Mouse (Mus musculus): ENCODE data around the gene Gmpr. TPM values are rescaled to one million over a fixed set of nuclear protein-coding genes. Genes with fewer than 3 reads are reported as not detected.

The Gmpr gene
- polyA plus RNA-seq, 1 experiment from 2014 or later, result 40.7 TPM

DNA sequence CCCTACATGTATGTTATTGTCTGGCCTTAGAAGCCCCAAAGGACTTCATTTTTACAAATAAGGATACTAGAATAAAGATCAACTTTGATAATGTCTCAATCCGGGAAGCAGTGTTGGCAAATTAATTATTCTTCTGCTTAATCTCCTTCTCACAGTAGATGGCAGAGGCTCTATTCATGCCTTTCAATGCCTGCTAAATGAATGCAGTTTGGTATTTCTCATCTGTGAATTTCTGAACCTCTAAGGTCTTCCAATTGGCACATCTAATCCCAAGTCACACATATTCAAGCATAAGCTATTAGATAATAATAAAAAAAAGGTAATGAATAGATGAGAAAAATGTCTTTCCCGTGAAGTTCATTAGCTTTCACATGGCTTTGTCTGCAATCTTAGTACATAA is 92.6 kb downstream of the Gmpr start:
- Histone ChIP-seq H3K27ac (ENCODE audit: low read depth, low read length) (0 out of 2 replicates have a peak overlapping the region, but pooled peaks have one; percentile 12), H3K9ac (ENCODE audit: low read depth, low read length) (no peak overlapping the region), H3K4me1 (ENCODE audit: control insufficient read depth, insufficient read depth, low read depth, low read length) (peaks cover 6% of the 10 kb centered on the region), H3K4me2 (ENCODE audit: low read length) (no peak overlapping the region), H3K27me3 (replicated peaks; ENCODE audit: control insufficient read depth, insufficient read depth, low read length) (no peaks in the 10 kb centered on the region), H3K4me3 (ENCODE audit: low read length) (no peak overlapping the region), H3K36me3 (ENCODE audit: control insufficient read depth, insufficient read depth, low read length) (no peaks in the 10 kb centered on the region), H3K9me3 (ENCODE audit: control insufficient read depth, low read length) (no peaks in the 10 kb centered on the region)
- ATAC-seq, result no peak
- WGBS, result 41% methylated on average over 2 of the region's 2 CpGs

DNA sequence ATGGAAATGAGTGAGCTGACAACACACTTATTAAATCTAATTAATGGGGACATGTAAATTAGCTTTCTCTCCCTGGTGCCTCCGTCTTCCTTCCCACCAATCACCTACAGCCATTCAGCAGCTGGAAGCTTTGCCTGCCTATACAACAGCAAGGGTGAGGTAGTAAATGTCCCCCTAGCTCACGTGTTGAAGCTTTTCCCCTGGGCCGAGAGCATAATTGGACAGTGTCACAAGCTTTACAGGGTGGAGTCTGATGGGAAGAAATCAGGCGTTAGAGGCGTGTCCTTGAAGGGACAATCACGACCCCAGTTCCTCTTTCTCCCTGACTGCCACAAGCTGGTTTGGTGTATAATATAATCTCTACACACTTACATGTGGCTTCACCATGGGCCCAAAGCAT is 93.2 kb downstream of the Gmpr start:
- H3K27ac ChIP-seq (ENCODE audit: low read depth, low read length), result peak overlapping the region; percentile 46
- no peak overlapping the region for H3K4me2 ChIP-seq (ENCODE audit: low read length)
- H3K27me3 ChIP-seq (replicated peaks; ENCODE audit: control insufficient read depth, insufficient read depth, low read length), result no peaks in the 10 kb centered on the region
- WGBS, result 36% methylated on average over 6 of the region's 6 CpGs
- no peaks in the 10 kb centered on the region for H3K36me3 ChIP-seq (ENCODE audit: control insufficient read depth, insufficient read depth, low read length)
- no peaks in the 10 kb centered on the region for H3K9me3 ChIP-seq (ENCODE audit: control insufficient read depth, low read length)
- H3K9ac ChIP-seq (ENCODE audit: low read depth, low read length), result no peak overlapping the region
- peaks cover 4% of the 10 kb centered on the region; the same call in 1 of the 2 replicates for H3K4me1 ChIP-seq (ENCODE audit: control insufficient read depth, insufficient read depth, low read depth, low read length)
- ATAC-seq, result peak; percentile 69; the same call in 1 of the 2 replicates
- H3K4me3 ChIP-seq (ENCODE audit: low read length), result no peak overlapping the region

Other genes starting within 250 kb of the Gmpr start
- 7.8 and 9.6 TPM in 2 replicates for gene Mylip, start 117.7 kb upstream of the Gmpr start, polyA plus RNA-seq (2015; fragmentation: Nextera tagmentation; extraction: Ambion mirVana)